Mouse (Mus musculus) hindbrain, embryonic 16.5 days (tissue): ENCODE results near the gene Ccdc144b. TPM values are rescaled to one million over a fixed set of nuclear protein-coding genes. Genes with fewer than 3 reads are reported as not detected.
A peak's percentile ranks its signal among the peaks of the same experiment; 100 is the strongest.

Source experiments
- ATAC-seq: fragments of 200-750 bp; cut with Nextera tagmentation; 2 replicates; pipeline ENCODE4 v1.8.0; 2017; ENCODE audit warnings: moderate TSS enrichment, moderate library complexity
- H3K27ac ChIP-seq: fragments of 300-500 bp; sonication (generic); 2 replicates; pipeline ENCODE4 v1.5.1; 2014; ENCODE audit warnings: low read depth, mild to moderate bottlenecking, control low read depth, low read length, moderate library complexity
- H3K27me3 ChIP-seq: fragments of 300-500 bp; sonication (generic); replicated peaks from 2 replicates; pipeline ENCODE4 v1.6.1; 2014; ENCODE audit warnings: low read length; ENCODE audit not compliant: control insufficient read depth, insufficient read depth
- H3K36me3 ChIP-seq: fragments of 300-500 bp; sonication (generic); 2 replicates; pipeline ENCODE4 v1.6.1; 2014; ENCODE audit warnings: mild to moderate bottlenecking, low read length, moderate library complexity, mixed read lengths; ENCODE audit not compliant: control insufficient read depth, insufficient read depth
- H3K4me1 ChIP-seq: fragments of 300-500 bp; sonication (generic); 2 replicates; pipeline ENCODE4 v1.6.1; 2014; ENCODE audit warnings: low read depth, low read length; ENCODE audit not compliant: control insufficient read depth, insufficient read depth
- H3K4me2 ChIP-seq: fragments of 300-500 bp; sonication (generic); 2 replicates; pipeline ENCODE4 v1.6.1; 2014; ENCODE audit warnings: mild to moderate bottlenecking, low read length, control low read depth, moderate library complexity
- H3K4me3 ChIP-seq: fragments of 300-500 bp; sonication (generic); 2 replicates; pipeline ENCODE4 v1.5.1; 2014; ENCODE audit warnings: mild to moderate bottlenecking, low read length, control low read depth, moderate library complexity
- H3K9ac ChIP-seq: fragments of 300-500 bp; sonication (generic); 2 replicates; pipeline ENCODE4 v1.6.1; 2014; ENCODE audit warnings: low read depth, mild to moderate bottlenecking, control low read depth, low read length, moderate library complexity
- H3K9me3 ChIP-seq: fragments of 300-500 bp; sonication (generic); 2 replicates; pipeline ENCODE4 v1.6.1; 2014; ENCODE audit warnings: mild to moderate bottlenecking, low read length, moderate library complexity; ENCODE audit not compliant: control insufficient read depth
- WGBS: fragments of 180-500 bp; shearing (Covaris S2); extraction: QIAGEN DNeasy Blood & Tissue Kit; methylation state at CpG from one replicate; pipeline ENCODE4 v1.1.7; 2014; 5-methylcytosine and 5-hydroxymethylcytosine counted together
- polyA plus RNA-seq: library from polyadenylated mRNA; unstranded; fragments of >200 nt; fragmentation: Nextera tagmentation; extraction: Ambion mirVana; gene quantifications from 2 replicates; pipeline ENCODE4 v1.2.1, GENCODE M21; 2015

Ccdc144b gene
- polyA plus RNA-seq, 1 experiment from 2014 or later: not detected

GRCm38 (mm10) chr3:36045086-36045485 lies 8.3 kb downstream of the Ccdc144b start:
- ATAC-seq: no peak
- 79% methylated on average over 4 of the region's 4 CpGs for WGBS
- H3K9ac ChIP-seq: no peak overlapping the region
- H3K9me3 ChIP-seq: no peaks in the 10 kb centered on the region
- H3K36me3 ChIP-seq: no peaks in the 10 kb centered on the region
- H3K4me2 ChIP-seq: no peak overlapping the region
- H3K27ac ChIP-seq: no peak overlapping the region
- H3K4me1 ChIP-seq: no peaks in the 10 kb centered on the region
- H3K4me3 ChIP-seq: no peak overlapping the region
- H3K27me3 ChIP-seq: no peaks in the 10 kb centered on the region

GRCm38 (mm10) chr3:36044520-36044919 lies 8.8 kb downstream of the Ccdc144b start:
- Histone ChIP-seq H3K27me3 (no peaks in the 10 kb centered on the region), H3K27ac (no peak overlapping the region), H3K4me2 (no peak overlapping the region), H3K9me3 (no peaks in the 10 kb centered on the region), H3K36me3 (no peaks in the 10 kb centered on the region), H3K9ac (no peak overlapping the region), H3K4me3 (no peak overlapping the region), H3K4me1 (no peaks in the 10 kb centered on the region)
- no peak for ATAC-seq

GRCm38 (mm10) chr3:36031740-36032510 lies 21.4 kb downstream of the Ccdc144b start:
- no peaks in the 10 kb centered on the region for H3K27me3 ChIP-seq
- H3K4me1 ChIP-seq: no peaks in the 10 kb centered on the region
- ATAC-seq: peak; percentile 74; the same call in 1 of the 2 replicates
- no peak overlapping the region for H3K27ac ChIP-seq
- H3K36me3 ChIP-seq: no peaks in the 10 kb centered on the region
- H3K4me3 ChIP-seq: no peak overlapping the region
- no peaks in the 10 kb centered on the region for H3K9me3 ChIP-seq
- H3K9ac ChIP-seq: no peak overlapping the region
- WGBS: 55% methylated on average over 6 of the region's 6 CpGs
- no peak overlapping the region for H3K4me2 ChIP-seq

- Histone ChIP-seq H3K4me2 (no peak overlapping the region), H3K36me3 (no peaks in the 10 kb centered on the region), H3K4me3 (no peak overlapping the region), H3K27me3 (no peaks in the 10 kb centered on the region), H3K9ac (no peak overlapping the region), H3K9me3 (no peaks in the 10 kb centered on the region), H3K4me1 (no peaks in the 10 kb centered on the region), H3K27ac (no peak overlapping the region)
- no peak for ATAC-seq
- 92% methylated on average over 4 of the region's 4 CpGs for WGBS
These were observed 23.4 kb downstream of the Ccdc144b start for GRCm38 (mm10) chr3:36029993-36030392.

- Histone ChIP-seq H3K36me3 (no peaks in the 10 kb centered on the region), H3K9me3 (no peaks in the 10 kb centered on the region), H3K27me3 (no peaks in the 10 kb centered on the region), H3K9ac (no peak overlapping the region), H3K27ac (no peak overlapping the region), H3K4me2 (no peak overlapping the region), H3K4me3 (no peak overlapping the region), H3K4me1 (no peaks in the 10 kb centered on the region)
- ATAC-seq: no peak
- WGBS: 84% methylated on average over 6 of the region's 6 CpGs
These were observed 27.6 kb downstream of the Ccdc144b start for GRCm38 (mm10) chr3:36025732-36026131.

- no peaks in the 10 kb centered on the region for H3K9me3 ChIP-seq
- H3K36me3 ChIP-seq: no peaks in the 10 kb centered on the region
- no peak overlapping the region for H3K4me2 ChIP-seq
- H3K9ac ChIP-seq: no peak overlapping the region
- no peak overlapping the region for H3K27ac ChIP-seq
- no peak for ATAC-seq
- 61% methylated on average over 3 of the region's 3 CpGs for WGBS
- no peak overlapping the region for H3K4me3 ChIP-seq
- H3K4me1 ChIP-seq: no peaks in the 10 kb centered on the region
- no peaks in the 10 kb centered on the region for H3K27me3 ChIP-seq
These were observed 42.1 kb downstream of the Ccdc144b start for GRCm38 (mm10) chr3:36011239-36011638.

- 72% methylated on average over 4 of the region's 4 CpGs for WGBS
- H3K9ac ChIP-seq: no peak overlapping the region
- no peak overlapping the region for H3K4me2 ChIP-seq
- H3K27ac ChIP-seq: no peak overlapping the region
- no peaks in the 10 kb centered on the region for H3K9me3 ChIP-seq
- ATAC-seq: no peak
- H3K27me3 ChIP-seq: no peaks in the 10 kb centered on the region
- no peak overlapping the region for H3K4me3 ChIP-seq
- no peaks in the 10 kb centered on the region for H3K36me3 ChIP-seq
- H3K4me1 ChIP-seq: no peaks in the 10 kb centered on the region
These were observed 44.8 kb downstream of the Ccdc144b start for GRCm38 (mm10) chr3:36008411-36009154.

GRCm38 (mm10) chr3:36004028-36004895 lies 49.1 kb downstream of the Ccdc144b start:
- Histone ChIP-seq H3K4me2 (peak overlapping the region; percentile 25; the same call in 1 of the 2 replicates), H3K4me1 (peaks cover 3% of the 10 kb centered on the region), H3K4me3 (no peak overlapping the region), H3K9me3 (no peaks in the 10 kb centered on the region), H3K27me3 (no peaks in the 10 kb centered on the region), H3K36me3 (no peaks in the 10 kb centered on the region), H3K27ac (no peak overlapping the region), H3K9ac (no peak overlapping the region)
- WGBS: 63% methylated on average over 4 of the region's 4 CpGs
- ATAC-seq: no peak
